Mouse (Mus musculus): ENCODE data around the gene Cyct.

The Cyct gene

DNA sequence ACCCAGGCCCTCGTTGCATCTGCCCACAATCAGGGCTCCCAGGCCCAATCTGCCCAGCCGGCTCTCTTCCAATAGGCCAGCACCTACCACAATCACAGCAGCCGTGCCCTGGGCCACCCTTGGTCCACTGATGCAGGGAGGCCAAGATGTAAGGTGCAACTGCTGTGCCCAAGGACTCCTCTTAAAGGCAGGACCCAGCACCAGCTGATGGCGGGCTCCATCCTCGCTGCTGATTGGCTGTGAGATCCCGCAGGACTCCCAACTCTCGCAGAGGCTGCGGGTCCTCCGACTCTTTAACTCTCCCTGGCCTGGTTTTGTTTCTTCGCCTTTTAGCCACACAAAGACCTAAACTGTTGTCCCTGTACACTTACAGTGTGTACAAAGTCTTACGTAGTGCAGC is at the start of gene Cyct:
Cyct (minus strand) TSS at position 225 of the 400 bp plus-strand sequence.
- no peak for DNase-seq (ENCODE audit: low read depth)

DNA sequence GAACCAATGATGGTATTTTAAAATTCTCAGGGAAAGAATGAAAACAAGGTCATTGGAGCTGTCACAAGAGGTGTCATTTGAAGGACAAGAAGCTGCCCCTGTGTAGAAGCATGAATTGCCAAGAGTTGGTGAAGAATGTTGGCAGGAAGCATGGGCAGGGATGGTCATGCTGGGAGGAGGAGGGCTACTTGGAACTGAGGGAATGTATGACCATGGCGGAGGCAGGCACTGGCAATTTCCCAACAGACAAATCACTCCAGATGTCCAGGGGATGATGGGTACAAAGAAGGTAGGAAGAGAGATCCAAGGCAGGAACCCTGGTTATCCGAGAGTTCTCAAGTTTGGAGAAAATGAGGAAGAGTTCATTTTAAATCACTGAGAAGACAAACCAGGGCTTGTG is 49.7 kb upstream of the Cyct start:
- peak; percentile 8 for DNase-seq (ENCODE audit: low read depth)

DNA sequence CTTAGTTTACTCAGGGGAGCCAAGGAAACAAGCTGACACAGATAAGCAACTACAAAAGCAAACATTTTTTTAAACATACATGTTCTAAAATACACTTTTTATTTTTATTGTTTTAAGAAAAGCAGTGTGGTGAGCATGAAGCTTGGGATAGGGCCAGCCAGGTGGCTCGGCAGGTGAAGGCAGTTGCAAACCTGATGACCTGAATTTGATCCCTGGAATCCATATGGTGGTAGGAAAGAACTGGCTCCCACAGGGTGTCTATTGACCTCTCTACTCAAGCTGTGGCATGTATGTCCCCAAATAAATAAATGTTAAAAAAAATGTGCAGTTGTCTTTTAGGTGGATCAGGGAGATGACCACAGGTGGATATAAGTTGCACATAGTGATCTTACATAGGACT is 49.3 kb upstream of the Cyct start:
- DNase-seq (ENCODE audit: low read depth): no peak

DNA sequence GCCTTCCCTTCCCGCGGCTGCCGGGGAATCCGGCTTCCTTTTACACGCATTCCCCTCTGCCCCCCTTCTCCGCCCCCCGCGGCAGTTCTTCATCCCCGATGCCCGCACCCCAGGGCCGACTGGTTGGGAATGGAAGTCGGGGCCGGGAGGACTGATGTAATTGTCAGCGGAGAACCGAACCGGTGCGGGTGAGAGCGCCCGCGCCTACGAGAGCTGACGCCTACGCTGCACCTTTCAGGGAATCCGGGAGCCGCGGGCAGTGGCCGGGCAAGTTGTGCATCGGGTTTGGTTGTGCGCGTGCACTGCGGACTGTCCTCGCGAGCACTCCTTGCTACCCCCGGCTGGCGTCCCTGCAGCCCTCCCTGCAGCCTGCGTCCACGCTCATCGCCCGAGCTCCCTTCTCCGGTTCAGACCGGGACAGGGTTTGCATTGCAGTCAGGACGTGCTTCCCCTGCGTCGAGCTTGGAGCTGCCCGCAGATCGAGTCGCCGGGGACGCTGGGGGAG is 46.7 kb upstream of the Cyct start:
- peak; percentile 7 for DNase-seq (ENCODE audit: low read depth)

DNA sequence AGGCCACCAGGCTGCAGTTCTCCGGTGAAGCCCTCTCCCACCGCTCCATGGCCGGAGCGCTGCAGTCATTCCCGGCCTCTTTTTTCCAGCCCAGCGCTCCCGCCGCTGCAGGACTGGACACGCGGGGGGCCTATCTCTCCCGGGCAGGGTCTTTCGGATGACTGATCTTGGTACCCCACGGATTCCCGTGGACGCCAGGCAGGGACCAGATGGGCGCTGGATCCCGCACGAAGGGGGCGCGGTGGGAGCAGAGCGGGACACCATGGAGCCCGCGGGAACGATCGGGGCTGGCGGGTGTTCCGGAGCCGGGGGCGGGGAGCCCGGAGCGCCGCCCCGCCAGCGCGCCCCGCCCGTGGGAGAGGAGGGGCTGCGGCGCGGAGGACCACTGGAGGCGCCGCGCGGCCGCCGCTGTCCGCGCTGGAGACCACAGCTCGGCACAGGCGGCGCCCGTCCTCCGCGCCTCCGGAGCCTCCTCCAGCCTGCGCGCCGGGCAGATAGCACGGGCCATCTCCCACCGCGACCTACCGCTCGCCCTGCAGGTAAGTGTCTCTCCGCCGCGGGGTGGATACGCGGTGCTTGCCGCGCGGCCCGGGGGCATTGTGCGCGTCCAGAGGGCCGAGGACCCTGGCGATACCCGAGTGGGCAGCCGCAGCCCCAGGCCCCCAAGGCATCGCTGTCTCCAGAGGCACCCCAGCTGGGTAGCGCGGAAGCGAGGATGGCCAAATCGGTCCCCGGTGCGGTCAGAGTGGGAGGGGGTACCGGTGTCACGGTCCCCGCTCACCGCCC is 46.1 kb upstream of the Cyct start, which contains the start of gene Osbpl6:
Osbpl6 (plus strand) TSS at position 358 of the 786 bp plus-strand sequence.
- peak; percentile 75 for DNase-seq (ENCODE audit: low read depth)

DNA sequence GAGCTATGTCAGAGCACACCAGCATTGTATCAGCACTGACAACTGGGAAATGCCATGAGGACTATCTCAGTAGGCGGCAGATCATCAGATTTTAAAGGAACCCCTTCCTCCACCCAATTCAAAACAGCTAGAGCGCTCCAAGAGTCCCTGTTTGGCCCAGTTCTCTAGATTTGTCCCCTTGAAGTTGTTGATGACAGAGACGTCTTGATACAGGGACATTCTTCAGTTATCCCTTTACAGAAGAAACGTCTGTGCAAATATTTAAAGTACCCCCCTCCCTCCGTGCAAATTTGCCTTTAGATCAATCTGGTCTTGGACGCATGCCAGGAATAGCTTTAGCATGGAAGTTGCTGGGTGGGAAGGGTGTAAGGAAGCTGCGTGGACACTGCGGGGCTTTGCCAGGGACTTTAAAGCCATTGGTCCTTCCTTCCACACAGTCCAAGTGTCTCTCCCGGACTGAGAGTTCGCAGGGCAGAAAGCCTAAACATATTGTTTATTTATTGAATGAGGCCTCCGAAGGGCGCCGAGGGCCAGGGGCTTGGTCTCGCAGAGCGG is 45.4 kb upstream of the Cyct start:
- DNase-seq (ENCODE audit: low read depth): peak; percentile 24

DNA sequence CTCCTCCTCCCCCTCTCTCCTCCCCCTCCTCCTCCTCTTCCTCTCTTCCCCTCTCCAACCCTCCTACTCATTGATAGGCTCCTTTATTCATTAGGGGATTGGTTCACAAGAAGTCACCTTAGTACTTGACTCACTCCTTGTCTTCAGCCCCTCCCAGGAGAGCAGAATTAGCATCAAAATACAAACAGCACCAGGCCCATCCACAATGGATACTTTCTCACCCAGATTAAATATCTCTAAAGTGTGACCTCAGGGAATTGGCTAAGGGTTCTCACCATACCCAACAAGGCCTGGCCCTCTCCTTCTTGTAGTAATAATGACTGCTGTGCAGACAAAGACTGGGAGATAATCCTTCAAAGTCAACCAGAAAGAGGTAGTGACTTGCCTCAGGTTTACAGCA is 39.9 kb upstream of the Cyct start:
- no peak for DNase-seq (ENCODE audit: low read depth)

DNA sequence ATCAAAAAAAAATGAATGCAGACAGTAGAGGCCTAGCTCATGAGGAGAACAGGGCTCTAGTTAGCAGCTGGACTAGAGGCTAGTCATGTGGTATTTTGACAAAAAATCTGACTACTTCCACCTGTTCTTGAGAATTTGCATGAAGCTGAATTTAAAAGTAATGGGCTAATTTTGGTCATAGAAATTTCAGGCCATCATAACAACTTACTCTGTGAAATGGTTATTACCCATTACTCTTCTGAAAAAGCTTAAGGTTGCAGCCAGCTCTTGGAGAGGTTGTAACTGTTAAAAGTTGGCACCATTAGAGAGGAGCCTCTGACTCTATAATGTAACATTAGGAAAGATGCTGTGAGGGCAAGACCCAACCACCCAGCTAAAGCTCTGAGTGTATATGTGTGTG is 26.3 kb upstream of the Cyct start:
- DNase-seq (ENCODE audit: low read depth): no peak

DNA sequence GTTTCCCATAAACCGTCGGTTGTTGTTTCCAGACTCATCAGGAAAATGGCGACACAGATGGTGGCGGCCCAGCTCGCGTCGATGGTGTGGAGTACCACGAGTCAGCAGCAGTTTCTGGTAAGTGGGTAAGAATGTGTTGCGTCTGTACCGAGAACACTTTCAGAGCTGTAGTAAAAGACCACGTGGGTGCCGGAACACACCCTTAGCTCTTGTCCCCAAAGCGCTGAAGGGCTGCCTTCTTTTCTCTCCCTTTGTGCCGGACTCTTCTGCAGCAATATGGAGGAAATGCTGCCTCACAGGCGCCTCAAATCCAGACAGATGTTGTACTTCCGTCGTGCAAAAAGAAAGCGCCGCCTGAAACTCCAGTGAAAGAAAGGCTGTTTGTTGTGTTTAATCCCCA is 18.4 kb upstream of the Cyct start:
- DNase-seq (ENCODE audit: low read depth): no peak

DNA sequence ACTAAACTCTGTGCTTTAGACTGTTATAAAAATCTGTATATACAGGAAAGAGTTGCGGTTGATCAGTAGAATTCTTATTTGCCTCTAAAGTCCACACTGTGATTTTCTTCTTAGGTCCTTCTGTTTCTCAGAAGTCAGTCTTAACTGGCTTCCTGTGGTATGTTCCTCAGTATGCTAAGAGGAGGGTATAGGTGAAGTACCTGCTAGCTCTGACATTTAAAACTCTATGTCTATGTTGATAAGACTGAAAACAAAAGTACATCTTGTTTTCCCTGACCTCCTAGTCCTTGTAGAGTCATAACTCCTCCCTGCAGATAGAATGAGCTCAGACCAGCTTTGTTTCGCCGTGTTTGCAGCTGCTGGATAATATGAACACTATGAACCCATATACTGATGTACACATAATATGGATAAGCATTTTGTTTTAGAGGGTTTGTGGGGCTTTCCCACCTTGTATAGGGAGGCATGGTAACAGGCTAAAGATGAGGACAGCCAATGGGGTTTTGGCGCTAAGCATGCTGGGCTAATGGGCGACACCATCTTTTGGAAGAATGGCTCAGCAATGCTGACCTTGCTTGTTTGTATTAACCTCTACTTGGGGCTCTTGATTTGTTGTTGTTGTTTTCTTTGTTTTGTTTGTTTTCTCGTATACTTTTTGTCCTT is 14.4 kb upstream of the Cyct start:
- no peak for DNase-seq (ENCODE audit: low read depth)

DNA sequence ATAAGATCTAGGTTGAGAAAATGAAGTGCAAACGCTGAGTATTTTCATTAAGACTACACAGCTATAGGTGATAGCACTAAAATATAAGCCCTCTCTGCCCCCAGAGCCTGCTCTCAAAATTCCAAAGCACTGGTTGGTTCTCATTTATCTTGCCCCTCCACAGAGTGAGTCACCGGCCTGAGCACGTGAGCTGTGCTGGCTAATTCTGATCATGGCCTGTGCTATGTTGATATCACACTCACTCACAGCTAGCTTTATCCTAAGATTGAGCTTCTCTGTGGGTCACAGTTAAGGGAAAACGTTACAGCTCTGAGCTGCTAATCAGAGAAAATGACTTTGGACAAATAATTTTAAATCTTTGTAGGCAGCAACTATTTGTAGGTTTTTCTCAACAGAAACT is 12.0 kb upstream of the Cyct start:
- DNase-seq (ENCODE audit: low read depth): peak; percentile 40

DNA sequence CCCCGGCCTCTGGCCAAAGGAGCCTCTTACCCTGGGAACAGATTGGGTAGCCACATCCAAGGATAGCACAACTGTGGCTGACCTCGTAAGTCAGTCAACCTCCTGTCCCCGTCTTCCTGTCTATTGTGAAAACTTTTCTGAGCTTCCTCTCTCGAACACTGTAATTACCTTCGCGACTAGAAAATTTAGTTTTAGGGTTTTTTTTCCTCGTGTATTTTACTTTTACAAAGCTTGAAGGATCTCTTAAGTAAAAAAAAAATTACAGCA is 10.3 kb upstream of the Cyct start:
- DNase-seq (ENCODE audit: low read depth): peak; percentile 22

DNA sequence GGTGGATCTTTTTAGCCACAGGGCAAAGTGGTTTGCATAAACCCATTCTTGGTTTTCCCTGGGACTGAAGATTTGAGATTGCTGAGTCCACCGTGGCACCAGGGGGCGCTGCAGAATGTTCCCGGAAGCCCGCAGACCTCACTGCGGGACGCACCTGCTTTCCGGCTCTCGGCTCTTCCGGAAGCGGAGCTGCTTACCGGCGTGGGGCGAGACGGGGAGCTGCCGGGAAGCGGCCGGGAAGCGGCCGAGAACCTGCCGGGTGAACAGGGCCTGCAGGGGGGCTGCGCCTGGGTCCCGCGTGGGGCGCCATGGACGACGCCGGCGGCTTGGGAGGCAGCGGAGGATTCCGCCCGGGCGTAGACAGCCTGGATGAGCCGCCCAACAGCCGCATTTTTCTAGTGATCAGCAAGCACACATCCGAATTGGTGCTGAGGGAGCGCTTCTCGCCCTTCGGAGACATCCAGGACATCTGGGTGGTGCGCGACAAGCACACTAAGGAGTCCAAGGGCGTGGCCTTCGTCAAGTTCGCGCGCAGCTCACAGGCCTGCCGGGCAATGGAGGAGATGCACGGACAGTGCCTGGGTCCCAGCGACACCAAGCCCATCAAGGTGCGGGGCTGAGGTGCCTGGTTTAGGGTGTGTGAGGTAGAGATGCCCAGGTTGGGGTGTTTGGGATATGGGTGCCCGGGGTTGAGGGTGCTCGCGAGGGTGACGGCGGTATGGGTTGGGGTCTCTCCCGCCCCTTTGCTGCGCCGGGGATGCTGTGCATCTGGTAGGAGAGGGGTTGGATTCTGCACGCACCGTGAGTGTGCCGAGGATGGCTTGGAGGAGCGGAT is 9.8 kb upstream of the Cyct start, which contains the start of gene Rbm45:
Rbm45 (plus strand) TSS at position 164 of the 835 bp plus-strand sequence.
- peak; percentile 92 for DNase-seq (ENCODE audit: low read depth)

DNA sequence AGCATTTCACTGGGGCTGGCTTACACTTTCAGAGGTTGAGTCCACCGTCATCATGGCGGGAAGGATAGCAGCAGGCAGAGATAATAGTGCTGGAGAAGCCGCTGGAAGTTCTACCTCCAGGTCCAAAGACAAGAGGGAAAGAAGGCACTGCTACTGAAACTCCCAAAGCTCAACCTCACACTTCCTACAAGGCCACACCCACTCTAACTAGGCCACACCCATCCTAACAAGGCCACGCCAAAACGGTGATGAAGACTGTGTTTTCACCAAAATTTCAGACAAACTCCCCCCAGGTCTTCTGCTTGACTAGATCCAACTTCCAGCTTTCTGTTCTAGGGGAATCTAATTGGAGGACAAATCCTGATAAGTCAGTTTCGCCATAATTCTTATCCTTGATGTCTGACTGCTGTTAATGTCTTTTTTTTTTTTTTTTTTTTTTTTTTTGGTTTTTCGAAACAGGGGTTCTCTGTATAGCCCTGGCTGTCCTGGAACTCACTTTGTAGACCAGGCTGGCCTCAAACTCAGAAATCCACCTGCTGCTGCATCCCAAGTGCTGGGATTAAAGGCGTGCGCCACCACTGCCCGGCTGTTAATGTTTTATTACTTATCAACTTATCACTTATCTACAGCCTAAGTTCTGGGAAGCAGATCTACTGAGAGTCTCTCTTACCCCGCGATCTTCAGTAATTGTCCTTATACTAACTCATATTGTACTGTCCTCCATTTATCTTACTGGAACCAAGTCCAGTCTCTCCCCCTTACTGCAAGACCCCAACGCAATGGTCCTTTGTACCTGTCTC is 8.8 kb upstream of the Cyct start:
- no peak for DNase-seq (ENCODE audit: low read depth)

DNA sequence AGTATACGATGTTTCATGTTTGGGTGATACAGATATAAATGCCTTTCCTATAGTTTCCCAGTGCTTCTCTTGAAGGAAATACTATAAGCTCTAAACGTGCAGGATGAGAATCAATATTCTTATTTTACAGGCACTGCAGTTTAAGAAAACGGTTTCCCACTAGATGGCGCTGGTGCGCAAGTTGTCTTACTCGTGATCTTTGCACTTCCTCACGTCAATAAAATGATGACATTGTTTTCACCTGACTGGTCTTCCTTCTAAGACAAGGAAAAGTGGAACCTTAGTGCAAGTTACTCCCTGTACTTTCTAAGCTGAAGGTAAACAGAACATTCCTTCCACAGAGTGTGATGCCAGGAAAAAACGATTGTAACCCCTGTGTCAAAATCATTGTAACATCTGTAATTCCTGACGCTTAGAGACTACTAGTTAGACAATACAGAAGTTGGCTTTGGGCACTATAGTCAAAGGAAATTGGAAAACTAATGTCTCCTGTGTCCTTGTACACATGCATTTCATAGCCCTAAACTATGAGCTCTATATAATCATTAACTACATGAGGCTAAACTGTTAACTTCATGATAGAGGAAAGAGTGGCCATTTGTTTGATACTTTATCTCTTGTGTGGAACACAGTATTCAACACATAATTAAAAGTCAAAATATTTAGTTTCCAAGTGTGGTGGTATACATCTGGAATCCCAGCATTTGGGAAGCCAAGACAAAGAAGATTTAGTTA is 7.1 kb upstream of the Cyct start:
- peak; percentile 93 for DNase-seq (ENCODE audit: low read depth)

DNA sequence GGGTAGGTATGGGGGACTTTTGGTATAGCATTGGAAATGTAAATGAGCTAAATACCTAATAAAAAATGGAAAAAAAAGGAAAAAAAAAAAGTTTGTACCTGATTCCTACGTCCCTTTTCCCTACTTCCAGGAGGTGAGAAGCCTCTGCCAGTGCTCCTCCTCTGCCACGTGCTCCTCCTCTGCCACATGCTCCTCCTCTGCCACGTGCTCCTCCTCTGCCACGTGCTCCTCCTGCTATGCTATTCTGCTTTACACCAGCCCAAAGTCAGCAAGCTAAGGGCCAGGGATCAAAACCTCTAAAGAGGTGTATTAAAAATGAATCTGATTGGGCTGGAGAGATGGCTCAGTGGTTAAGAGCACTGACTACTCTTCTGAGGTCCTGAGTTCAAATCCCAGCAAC is 5.6 kb upstream of the Cyct start:
- DNase-seq (ENCODE audit: low read depth): no peak

DNA sequence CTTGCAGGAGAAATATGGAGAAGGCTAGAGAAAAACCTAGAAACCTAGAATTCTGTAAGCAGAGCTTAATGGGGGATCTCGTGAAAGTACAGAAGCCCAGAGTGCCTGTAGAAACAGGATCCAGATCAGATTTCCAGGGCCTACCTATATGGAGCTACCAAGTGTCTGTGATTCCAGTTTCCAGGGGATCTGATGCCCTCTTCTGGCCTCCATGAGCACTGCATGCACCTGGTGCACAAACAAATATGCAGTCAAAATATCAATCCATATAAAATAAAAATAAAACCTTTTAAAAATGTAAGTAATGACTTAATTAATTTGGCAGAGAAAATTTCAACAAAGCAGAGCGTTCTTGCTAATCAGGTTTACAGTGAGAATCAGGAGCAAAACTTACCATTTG is 1.9 kb upstream of the Cyct start:
- peak; percentile 49 for DNase-seq (ENCODE audit: low read depth)

DNA sequence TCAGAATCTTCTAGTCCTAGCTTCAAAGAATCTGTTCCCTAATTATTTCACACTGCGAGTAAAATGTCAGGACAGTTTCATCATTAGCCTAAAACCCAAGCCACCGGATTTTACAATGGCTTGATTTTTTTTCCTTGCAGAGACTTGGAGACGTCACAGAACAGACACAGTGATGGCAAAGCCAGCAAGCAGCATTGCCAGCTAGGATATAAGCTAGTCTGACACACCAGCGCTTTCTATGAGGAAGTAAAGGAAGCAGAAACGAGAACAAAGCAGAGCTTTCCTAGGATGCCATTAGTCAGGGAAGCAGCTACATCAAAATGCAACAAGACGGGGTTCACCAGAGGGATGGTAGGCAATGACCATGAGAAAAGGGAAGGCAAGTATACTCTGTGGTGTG is 12.4 kb downstream of the Cyct start:
- DNase-seq (ENCODE audit: low read depth): no peak

DNA sequence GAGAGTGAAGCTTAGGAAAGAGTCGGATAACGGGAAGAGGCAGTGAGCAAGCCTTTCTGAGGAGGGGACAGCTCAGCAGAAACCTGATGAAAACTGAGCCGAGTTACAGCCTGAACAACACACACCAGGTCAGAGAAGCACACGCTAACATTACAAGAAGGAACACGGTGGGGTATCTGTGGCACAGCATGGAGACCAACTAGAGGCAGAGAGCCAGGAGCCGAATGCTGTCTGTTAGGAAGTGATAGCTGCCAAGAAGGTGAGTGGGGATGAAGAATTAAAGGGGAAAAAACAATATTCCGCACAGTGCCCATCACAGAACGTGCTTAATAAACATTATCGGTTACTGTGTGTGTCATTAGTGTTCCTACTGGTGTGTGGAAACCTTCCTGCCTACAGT is 18.1 kb downstream of the Cyct start:
- no peak for DNase-seq (ENCODE audit: low read depth)

DNA sequence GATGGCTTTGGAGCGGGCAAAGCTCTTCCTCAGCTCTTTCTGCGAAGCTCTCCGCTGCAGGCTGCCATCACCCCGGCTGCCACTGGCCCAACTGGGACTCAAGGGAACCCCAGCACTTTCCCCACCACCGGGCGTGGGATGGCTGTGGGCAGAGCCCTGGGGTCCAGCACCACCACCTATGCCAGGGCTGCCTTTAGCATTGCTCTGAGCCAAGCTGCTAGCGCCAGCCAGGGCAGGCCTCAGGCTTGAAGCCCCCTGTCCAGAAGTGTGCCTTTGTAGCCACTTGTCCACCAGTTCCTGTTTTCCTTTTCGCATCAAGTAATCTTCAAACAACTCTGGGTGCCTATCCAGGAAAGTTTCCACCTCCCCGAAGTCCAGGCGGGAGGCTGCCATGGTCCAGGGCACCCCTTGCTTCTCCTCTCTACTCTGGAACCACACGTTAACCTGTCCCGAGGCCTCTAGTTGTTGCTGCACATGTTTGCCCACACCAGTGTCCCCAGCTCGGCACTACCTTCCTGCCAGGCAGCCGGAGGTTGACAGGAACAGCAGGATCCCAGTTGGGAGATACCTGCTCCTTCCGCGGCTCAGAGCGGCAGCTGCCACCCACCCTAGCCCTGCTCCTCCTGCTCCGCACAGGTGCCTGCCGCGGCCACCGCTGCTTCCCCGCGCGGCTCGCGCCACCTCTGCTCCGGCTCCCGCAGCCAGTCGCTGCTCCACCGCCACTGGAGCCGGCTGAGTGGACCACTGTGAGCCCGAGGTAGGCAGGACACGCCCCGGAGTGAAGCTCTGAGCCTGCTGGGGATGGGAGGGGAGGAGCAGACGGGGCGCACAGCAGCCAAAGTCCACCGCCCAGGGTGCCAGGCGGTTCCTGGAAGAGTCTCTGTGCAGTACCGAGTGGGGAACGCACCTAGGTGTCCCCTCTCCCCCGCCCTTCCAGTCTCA is 21.8 kb downstream of the Cyct start, which contains the start of gene Pde11a:
Pde11a (minus strand) TSS at position 560 of the 942 bp plus-strand sequence.
- no peak for DNase-seq (ENCODE audit: low read depth)

Data from NIH3T3 (cell line).